Mouse (Mus musculus) T-helper 1 cell (primary cell): ENCODE results near the gene Gm10382.
"Not testable (repeated sequence)": the region's sequence is repeated elsewhere in the genome, so short reads cannot be mapped to it uniquely, and the experiment has no call there.

Experiments
- in situ Hi-C: fragments of 300-600 bp; cut with MboI, MseI; formaldehyde crosslinking; loops from one replicate; pipeline ENCODE4 v1.15.1; 2025; ENCODE audit warnings: high pct_unique_total_duplicates

The Gm10382 gene

GRCm38 (mm10) chr5:125368568-125368967, 20.6 kb upstream of the Gm10382 start:
- in situ Hi-C loops: no loop called here

GRCm38 (mm10) chr5:125370950-125371693, 18.0 kb upstream of the Gm10382 start:
- in situ Hi-C loops: no loop called here

GRCm38 (mm10) chr5:125372027-125372426, 17.1 kb upstream of the Gm10382 start:
- in situ Hi-C loops: no loop called here

DNA sequence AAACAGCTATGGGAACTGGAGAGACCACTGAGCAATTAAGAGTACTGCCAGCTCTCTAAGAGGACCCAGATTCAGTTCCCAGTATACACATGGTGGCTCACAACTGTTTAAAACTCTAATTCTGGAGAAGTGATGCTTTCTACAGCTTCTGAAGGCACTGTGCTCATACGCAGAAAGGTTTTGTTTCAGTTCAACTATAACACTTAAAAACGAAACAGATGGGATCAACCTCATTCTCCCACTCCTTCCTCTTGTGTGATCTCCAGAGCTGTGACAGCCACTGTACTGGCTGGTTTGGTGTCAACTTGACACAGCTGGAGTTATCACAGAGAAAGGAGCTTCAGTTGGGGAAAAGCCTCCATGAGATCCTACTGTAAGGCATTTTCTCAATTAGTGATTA, 13.3 kb upstream of the Gm10382 start:
- in situ Hi-C loops: no loop called here

DNA sequence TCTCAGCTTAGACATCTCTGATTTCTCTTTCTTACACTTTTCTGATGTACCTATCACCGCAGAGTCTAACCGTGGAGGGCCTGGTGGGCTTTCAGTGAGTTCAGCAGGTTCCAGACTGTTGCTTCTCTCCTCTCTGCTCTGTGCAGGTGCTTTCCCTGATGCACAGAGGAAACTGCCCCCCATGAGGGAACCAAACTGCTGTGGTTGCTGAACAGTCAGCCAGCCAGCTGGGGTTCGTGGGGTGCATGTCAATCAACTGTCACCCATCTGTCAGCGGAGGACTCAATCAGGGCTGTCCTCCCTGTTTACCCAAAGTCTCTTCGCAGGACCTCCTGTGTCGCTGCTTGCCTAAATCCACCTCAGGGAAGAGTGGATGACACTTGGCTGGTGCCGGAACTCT, 11.9 kb upstream of the Gm10382 start:
- in situ Hi-C loops: no loop called here

DNA sequence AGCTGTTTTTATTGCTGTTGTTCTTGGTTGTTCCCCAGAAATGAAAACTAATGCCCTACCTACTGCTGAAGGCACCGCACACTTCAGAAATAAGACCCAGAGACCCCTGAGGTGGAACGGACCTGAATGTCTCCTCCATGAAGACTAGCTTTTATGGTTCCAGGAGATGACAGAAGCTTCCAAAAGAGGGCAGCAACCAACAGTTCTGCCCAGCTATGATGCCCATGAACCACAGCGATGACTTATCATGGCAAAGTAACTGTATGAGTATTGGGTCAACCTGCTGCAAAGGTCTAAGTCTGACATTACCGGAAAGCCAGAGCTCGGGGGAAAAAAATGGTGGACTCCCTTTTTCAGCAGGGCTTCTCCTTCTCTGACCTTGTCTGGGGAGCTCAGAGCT, 10.2 kb upstream of the Gm10382 start:
- in situ Hi-C loops: no loop called here

DNA sequence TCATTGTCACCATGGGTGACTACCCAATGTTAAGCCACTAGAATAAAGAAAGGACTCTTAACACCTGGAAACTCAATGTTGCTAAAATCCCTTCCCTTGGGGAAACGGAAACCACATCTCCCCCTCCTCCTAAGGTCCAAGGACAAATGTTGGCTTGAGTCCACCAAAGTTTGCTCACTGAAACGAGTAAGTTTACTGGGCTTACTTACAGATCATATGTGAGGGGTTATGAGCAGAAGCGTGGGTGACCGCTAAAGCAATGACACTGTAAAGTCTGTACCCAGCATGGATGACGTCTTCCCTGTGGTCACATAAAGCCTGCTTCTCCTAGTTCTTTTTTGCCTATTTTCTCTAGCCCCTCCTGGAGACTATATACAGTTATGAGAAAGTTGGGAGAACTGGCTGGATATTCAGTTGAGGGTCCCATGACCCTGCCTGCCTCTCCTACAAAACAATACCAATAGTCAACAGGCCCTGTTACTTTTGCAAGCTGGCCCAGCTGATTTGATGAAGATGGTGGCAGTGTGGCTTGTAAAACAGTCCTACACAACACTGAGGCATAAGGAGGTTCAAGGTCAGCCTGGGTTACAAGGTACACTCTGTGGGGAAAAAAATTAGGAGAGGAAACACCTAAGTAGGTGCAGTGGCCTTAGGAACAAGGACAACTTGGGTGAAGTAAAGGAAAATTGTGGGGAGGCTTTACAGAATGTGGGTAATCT, 7.0 kb upstream of the Gm10382 start:
- in situ Hi-C loops: no loop called here

GRCm38 (mm10) chr5:125382673-125383558, 6.2 kb upstream of the Gm10382 start:
- in situ Hi-C loops: no loop called here

GRCm38 (mm10) chr5:125383637-125384420, 5.3 kb upstream of the Gm10382 start:
- in situ Hi-C loops: no loop called here

DNA sequence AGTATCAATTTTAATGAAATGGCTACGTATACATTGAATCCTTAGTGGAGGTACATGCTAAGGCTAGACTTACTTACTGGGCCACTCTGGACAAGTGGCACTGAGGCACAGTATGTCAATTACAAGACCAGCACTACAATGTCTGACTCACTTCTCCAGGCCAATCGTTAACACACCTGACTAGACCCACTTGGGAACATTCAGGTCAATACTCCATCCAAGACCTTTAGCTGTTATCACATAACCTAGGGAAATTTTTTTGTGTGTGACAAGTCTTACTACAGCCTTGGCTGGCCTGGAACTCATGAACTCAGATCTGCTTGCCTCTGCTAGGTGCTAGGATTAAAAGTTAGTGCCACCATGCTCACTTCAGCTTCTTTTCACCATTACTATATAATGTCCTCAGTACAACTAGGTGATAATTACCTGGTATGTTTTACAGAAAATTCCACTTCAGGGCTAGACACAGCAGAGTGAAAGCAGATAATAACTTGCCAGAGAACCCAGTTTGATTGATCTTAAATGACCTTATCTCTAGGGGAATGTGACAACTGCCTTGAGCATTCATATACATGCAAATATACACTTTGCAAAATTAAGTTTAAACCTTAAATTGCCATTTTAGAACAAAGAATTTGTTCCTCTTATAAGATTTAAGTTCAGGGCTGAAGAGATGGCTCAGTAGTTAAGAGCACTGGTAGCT, 4.5 kb upstream of the Gm10382 start:
- in situ Hi-C loops: no loop called here

GRCm38 (mm10) chr5:125385215-125385940, 3.7 kb upstream of the Gm10382 start:
- in situ Hi-C loops: no loop called here

- in situ Hi-C loops: not testable (repeated sequence)
Observed at GRCm38 (mm10) chr5:125387295-125387694, 1.8 kb upstream of the Gm10382 start.

DNA sequence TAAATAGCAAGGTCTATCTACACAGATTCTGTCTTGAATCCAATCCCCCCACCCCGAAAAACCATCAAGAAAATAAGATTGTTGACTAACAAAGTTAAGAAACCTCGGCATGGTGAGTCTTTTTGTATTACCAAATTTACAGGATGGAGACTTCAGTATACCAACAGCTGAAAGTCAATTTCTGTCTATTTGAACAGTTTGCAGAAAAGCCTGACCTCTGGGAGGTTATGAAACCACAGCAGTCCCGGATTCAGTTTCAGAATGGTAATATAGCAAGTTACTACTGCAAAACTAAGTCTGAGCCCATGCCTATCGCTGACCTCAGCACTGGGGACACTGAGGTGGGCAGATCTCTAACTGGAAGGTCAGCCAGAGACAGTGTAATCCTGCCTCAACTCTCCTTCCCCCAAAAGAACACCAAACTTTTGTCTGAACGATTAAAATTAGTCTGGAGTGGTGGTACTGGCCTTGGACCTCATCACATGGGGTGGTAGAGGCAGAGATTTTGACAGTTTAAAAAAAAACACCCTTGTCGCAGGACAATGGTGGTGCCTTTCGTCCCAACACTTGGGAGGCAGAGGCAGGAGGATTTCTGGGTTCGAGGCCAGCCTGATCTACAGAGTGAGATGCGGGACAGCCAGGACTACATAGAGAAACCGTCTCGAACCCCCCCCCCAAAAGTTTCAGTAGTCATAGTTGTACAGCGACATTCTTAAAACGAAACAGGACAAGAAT, 597 bp upstream of the Gm10382 start:
- in situ Hi-C loops: no loop called here

DNA sequence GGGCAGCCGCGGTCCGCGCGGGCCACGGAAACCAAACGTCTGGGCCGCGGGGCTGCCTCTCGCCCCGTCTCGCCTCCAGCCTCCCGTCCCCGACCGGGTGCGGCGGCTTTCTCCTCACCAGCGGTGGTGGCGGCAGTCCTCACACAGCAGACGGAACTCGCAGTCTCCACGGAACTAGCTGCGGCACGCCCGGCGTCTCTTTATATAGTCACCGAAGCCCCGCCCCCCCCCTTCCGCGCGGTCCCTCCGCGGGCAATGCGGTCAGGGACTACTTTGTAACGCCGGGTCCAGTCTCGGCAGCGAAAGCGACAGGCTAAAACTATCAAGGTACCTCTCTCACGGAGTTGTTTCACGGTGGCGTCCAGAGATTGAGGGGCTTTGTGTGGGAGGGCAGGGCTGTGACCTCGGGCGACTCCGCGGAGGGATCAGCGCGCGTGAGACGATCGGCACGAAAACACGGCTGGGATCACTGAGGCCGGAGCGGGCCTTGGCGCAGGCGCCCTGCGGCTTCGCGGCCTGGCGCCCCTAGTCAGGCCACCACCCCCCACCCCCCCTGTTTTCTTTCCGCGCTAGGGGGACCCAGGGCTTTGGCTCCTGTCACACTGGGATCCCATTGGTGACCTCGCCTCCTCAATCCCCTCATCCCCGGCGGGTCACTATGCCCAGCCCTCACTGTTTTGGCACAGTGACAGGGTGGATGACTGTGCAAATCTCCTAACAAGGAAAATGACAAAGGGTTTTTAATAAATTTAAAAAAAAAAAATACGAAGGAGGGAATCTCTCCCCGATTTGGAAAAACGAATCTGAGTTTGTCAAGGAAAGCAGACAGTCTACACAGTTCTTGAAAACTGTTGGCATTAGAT, 688 bp downstream of the Gm10382 start, which contains the start of gene Ubc:
Gene Ubc, minus strand, starts transcription at position 624 of the 863 bp plus-strand sequence.
- in situ Hi-C loops: no loop called here

- in situ Hi-C loops: no loop called here
Observed at GRCm38 (mm10) chr5:125390906-125391477, 1.9 kb downstream of the Gm10382 start.

DNA sequence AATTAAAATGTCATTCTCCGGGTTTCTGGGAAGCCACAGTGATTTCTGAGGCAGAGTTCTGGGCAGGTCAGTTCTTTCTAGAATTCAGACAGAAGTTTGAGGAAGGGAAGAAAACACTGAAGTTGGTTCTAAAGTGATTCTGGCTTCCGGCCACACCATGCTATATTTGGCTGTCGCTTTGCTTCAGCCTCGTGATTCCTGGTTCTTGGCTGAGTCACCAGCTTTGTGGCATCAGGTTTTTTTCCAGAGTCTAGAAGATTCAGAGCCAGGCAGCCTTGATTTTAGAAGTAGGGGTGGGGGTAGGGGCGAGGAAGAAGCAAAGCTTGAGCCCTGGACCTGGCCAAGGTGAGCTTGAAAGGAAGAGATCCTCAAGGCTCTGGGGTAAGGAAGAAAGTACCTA, 2.5 kb downstream of the Gm10382 start:
- in situ Hi-C loops: no loop called here

DNA sequence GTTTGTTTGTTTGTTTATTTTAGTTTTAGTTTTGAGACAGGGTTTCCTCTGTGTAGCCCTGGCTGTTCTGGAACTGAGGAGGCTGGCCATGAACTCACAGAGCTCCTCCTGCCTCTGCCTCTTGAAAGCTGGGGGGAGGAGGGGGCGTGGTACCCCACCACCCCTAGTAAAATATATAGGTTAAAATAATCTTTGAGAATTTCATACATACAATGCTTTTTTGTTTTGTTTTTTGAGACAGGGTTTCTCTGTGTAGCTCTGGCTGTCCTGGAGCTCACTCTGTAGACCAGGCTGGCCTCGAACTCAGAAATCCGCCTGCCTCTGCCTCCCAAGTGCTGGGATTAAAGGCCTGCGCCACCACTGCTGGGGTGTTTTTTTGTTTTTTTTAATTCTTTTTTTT, 3.1 kb downstream of the Gm10382 start:
- in situ Hi-C loops: not testable (repeated sequence)

- in situ Hi-C loops: no loop called here
Observed at GRCm38 (mm10) chr5:125392618-125392976, 3.5 kb downstream of the Gm10382 start.
